Mouse (Mus musculus): Measurements from ENCODE around the gene Nr6a1. TPM values are rescaled to one million over a fixed set of nuclear protein-coding genes. Genes with fewer than 3 reads are reported as not detected.

The Nr6a1 gene
- polyA plus RNA-seq, 1 experiment from 2014 or later = 0.87 TPM

DNA sequence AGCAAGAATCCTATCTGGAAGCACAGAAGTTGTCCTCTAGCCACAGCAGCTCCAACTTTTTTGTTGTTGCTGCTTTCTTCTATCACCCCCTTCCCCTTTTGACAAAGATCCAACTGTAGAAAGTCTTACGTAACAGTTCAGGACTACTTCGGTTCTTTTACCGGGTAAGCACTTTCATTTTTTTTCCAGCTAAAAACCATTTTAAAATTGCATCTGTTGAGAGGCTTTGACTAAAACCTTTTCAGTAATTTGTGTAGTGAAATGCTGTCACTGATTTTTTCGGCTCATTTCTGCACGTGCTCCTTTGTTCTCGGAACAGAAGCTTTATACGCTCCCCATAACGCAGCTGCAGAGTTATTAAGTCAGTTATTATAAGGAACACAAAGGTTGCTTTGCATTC lies 104.1 kb downstream of the Nr6a1 start:
- 20% methylated on average over 8 of the region's 8 CpGs for WGBS
- H3K4me3 ChIP-seq = peak overlapping the region; percentile 60
- H3K27ac ChIP-seq (replicated peaks) = peak overlapping the region; percentile 98
- peak overlapping the region; percentile 73 for H3K4me2 ChIP-seq
- no peaks in the 10 kb centered on the region for H3K36me3 ChIP-seq
- no peaks in the 10 kb centered on the region for H3K9me3 ChIP-seq
- H3K4me1 ChIP-seq = peaks cover 19% of the 10 kb centered on the region
- H3K9ac ChIP-seq = peak overlapping the region; percentile 85
- H3K27me3 ChIP-seq (replicated peaks) = no peaks in the 10 kb centered on the region
- no peak for ATAC-seq (ENCODE audit: extremely low read depth, insufficient number of reproducible peaks, low FRiP score, low TSS enrichment)

DNA sequence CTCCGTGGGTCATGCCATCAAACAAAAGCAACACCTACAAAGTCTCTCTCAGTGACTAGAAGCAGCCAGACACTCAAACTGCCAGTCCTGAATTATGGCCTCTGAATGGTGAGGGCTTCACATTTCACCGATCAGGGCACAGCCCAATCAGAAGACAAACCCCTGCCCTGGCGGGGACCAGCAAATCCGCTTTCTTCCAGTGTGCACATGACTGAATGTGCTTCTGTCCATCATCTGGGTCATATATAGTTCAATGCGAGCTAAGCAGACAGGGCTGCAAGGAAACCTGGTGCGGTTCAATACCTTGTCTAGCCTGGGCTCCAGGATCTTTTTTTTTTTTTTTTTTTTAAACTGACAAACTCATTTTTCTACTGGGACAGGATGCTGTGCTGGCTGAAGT lies 104.5 kb downstream of the Nr6a1 start:
- H3K27me3 ChIP-seq (replicated peaks) = no peaks in the 10 kb centered on the region
- WGBS = 15% methylated on average over 6 of the region's 6 CpGs
- peaks cover 16% of the 10 kb centered on the region for H3K4me1 ChIP-seq
- H3K9me3 ChIP-seq = no peaks in the 10 kb centered on the region
- H3K36me3 ChIP-seq = no peaks in the 10 kb centered on the region
- H3K4me3 ChIP-seq = peak overlapping the region; percentile 60
- peak overlapping the region; percentile 85 for H3K9ac ChIP-seq
- ATAC-seq (ENCODE audit: extremely low read depth, insufficient number of reproducible peaks, low FRiP score, low TSS enrichment) = peak; percentile 75
- H3K27ac ChIP-seq (replicated peaks) = peak overlapping the region; percentile 98
- H3K4me2 ChIP-seq = peak overlapping the region; percentile 73

DNA sequence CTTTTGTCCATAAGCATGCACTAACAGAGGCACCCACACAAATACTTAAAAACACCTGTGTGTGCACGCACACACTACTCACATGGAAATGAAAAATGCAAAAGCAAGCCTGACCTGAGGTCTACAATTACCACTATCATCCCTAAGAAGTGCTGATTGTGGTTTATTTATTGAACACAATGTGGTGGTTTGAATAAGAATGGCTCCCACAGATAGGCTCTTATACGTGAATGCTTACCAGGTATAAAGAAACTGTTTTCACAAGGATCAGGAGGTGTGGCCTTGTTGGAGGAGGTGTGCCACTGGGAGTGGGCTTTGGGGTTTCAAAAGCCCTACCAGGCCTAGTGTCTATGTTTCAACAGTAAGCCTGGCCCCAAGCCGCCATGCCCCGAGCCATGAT lies 110.0 kb downstream of the Nr6a1 start:
- H3K4me2 ChIP-seq = no peak overlapping the region
- ATAC-seq (ENCODE audit: extremely low read depth, insufficient number of reproducible peaks, low FRiP score, low TSS enrichment) = no peak
- H3K27ac ChIP-seq (replicated peaks) = no peak overlapping the region
- H3K4me1 ChIP-seq = no peaks in the 10 kb centered on the region
- 82% methylated on average over 4 of the region's 4 CpGs for WGBS
- H3K27me3 ChIP-seq (replicated peaks) = no peaks in the 10 kb centered on the region
- no peak overlapping the region for H3K9ac ChIP-seq
- H3K9me3 ChIP-seq = no peaks in the 10 kb centered on the region
- H3K4me3 ChIP-seq = no peak overlapping the region
- no peaks in the 10 kb centered on the region for H3K36me3 ChIP-seq

DNA sequence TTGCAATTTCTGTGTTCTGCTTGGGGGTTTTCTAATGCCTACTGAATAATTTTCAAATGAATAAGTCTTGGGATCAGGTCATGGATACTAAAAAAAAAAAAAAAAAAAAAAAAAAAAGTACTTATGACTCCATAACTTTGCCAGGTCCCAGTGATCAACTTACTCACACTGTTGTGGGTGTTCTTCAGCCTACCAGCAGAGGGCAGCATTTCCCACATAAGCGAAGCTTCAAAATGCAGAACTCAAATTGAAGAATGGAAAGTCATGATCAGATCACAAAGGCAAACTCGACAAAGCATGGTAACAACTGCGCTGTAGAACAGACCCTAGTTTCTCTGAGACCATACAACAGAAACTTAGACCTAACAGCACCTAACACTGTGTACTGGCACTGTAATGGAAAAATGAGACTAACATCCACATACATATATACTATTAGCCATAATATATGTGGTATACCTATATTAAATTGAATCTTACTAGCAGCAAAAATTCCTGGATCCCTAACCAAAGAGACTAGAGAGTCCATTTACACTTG lies 130.3 kb downstream of the Nr6a1 start:
- Histone ChIP-seq H3K9me3 (no peaks in the 10 kb centered on the region), H3K27ac (replicated peaks) (no peak overlapping the region), H3K27me3 (replicated peaks) (no peaks in the 10 kb centered on the region), H3K9ac (no peak overlapping the region), H3K4me3 (no peak overlapping the region), H3K4me2 (no peak overlapping the region; the same call in 1 of the 2 replicates), H3K36me3 (no peaks in the 10 kb centered on the region), H3K4me1 (no peaks in the 10 kb centered on the region)
- WGBS = 17% methylated on average over 3 of the region's 3 CpGs
- ATAC-seq (ENCODE audit: extremely low read depth, insufficient number of reproducible peaks, low FRiP score, low TSS enrichment) = no peak

DNA sequence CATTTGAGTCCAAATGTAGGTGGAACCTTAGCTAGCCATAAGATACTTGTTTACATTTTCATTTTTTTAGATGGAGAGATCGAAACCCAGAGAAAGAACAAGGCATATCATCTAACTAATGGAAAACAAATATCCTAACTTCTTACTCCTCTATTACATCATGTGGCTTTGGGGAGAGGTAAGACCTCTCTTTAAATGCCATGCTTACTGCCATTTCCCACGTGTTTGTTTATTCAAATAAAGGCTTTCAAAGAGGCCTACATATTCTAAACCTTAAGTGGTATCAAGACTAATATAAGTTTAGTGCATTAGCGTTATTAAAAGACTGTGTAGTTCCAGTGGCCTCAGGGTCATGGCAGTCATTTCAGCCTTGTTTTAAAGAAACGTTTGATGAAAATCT lies 140.2 kb downstream of the Nr6a1 start:
- no peak for ATAC-seq (ENCODE audit: extremely low read depth, insufficient number of reproducible peaks, low FRiP score, low TSS enrichment)
- H3K36me3 ChIP-seq = no peaks in the 10 kb centered on the region
- H3K27me3 ChIP-seq (replicated peaks) = no peaks in the 10 kb centered on the region
- H3K9ac ChIP-seq = no peak overlapping the region
- H3K4me3 ChIP-seq = no peak overlapping the region
- no peak overlapping the region for H3K4me2 ChIP-seq
- 63% methylated on average over 4 of the region's 4 CpGs for WGBS
- H3K4me1 ChIP-seq = peaks cover 30% of the 10 kb centered on the region
- no peaks in the 10 kb centered on the region for H3K9me3 ChIP-seq
- H3K27ac ChIP-seq (replicated peaks) = no peak overlapping the region

DNA sequence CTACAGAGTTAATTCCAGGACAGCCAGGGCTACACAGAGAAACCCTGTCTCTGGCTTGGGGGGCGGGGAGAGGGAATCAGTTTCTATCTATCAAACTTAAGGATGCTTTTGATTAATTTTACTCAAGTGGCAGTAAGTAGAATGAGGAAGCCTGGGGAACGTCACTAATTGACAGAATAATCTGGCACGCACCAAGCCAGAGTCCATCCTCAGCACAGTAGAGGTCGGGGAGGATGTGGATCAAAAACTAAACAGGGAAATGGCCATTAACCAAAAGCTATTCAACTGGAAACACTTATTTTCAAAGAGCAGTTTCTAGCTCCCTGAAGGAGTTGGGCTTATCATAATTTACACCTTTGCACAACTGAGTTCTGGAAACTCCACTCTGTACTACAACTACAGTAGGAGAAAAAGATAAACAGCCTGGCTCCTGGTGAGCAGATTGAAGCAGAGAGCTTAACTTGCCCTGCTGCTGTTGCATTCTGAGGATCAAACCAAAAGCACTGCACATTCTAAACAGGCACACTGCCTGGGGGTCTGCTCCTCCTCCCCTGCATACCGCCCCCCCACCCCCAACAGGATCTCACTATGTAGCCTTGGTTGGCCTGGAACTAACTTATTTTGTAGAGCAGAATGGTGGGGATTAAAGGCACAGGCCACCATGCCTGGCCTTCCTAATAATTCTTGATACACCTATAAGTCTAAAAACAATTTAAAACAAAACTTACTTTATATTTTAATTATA lies 141.1 kb downstream of the Nr6a1 start:
- Histone ChIP-seq H3K4me1 (peaks cover 36% of the 10 kb centered on the region), H3K4me2 (no peak overlapping the region), H3K9ac (no peak overlapping the region), H3K9me3 (no peaks in the 10 kb centered on the region), H3K27ac (replicated peaks) (no peak overlapping the region), H3K27me3 (replicated peaks) (no peaks in the 10 kb centered on the region), H3K4me3 (no peak overlapping the region), H3K36me3 (no peaks in the 10 kb centered on the region)
- ATAC-seq (ENCODE audit: extremely low read depth, insufficient number of reproducible peaks, low FRiP score, low TSS enrichment) = no peak
- 18% methylated on average over 5 of the region's 5 CpGs for WGBS

DNA sequence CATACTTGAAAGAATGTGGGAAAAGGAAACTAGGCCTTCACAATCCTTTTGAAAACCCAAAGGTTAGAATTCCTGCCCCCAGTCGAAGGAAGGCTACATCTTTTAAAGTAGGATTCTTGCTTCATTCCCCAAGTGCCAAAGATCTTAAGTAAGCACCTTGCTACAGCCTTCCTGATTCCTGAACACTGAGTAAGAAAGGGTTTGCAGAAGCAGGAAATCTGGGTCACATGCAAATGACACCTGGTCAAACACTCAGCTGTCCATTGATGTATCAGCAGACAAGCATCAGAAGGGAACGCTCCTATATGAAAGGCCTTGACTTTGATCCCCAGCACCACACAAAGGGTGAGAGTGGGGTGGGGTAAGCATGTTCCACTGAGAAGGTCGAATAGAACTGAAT lies 142.4 kb downstream of the Nr6a1 start:
- no peak overlapping the region for H3K9ac ChIP-seq
- H3K9me3 ChIP-seq = no peaks in the 10 kb centered on the region
- H3K4me1 ChIP-seq = peaks cover 36% of the 10 kb centered on the region
- no peak overlapping the region for H3K4me3 ChIP-seq
- H3K36me3 ChIP-seq = no peaks in the 10 kb centered on the region
- no peak overlapping the region for H3K4me2 ChIP-seq
- WGBS = 49% methylated on average over 3 of the region's 3 CpGs
- ATAC-seq (ENCODE audit: extremely low read depth, insufficient number of reproducible peaks, low FRiP score, low TSS enrichment) = no peak
- no peaks in the 10 kb centered on the region for H3K27me3 ChIP-seq (replicated peaks)
- H3K27ac ChIP-seq (replicated peaks) = no peak overlapping the region

DNA sequence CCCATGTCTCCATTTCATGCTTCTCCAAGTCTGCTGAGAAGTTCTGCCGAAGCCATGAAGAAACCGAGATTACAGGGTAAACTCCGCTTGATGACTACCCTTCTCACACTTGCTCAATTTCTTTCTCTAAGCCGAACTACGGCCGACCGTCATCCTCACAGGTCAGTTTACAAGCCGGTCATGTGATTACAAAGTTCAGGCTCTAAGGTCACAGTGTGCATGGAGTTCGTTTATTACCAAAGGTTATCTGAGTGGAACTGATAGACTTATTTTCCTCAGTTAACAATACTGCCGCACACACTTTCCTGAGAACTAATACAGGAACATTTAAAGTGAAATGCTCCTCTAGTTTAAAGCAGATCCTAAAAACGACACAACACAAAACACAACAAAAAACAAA lies 143.1 kb downstream of the Nr6a1 start:
- H3K9ac ChIP-seq = peak overlapping the region; percentile 51
- 19% methylated on average over 11 of the region's 11 CpGs for WGBS
- no peak overlapping the region for H3K27ac ChIP-seq (replicated peaks)
- H3K36me3 ChIP-seq = no peaks in the 10 kb centered on the region
- H3K4me1 ChIP-seq = peaks cover 36% of the 10 kb centered on the region
- peak overlapping the region; percentile 17; the same call in 1 of the 2 replicates for H3K4me3 ChIP-seq
- ATAC-seq (ENCODE audit: extremely low read depth, insufficient number of reproducible peaks, low FRiP score, low TSS enrichment) = no peak
- peak overlapping the region; percentile 57 for H3K4me2 ChIP-seq
- H3K9me3 ChIP-seq = no peaks in the 10 kb centered on the region
- H3K27me3 ChIP-seq (replicated peaks) = no peaks in the 10 kb centered on the region

DNA sequence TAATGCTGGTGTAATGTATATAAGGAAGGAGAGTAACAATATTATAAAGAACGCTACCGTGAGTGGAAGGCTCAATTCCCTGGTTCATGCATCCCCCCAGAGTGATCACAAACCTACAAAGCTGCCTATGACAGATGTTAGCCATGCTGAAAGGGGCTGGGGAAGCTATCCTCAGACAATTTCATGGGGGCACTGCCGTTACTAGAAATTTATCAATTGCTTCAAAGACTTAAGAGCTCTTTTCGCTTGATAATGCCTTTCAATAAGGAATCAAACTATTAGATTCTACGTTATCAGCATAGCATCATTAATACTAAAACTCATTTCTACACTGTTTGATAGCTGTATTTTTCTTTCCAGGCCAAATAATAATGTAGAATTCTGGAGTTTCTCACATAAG lies 144.1 kb downstream of the Nr6a1 start:
- Histone ChIP-seq H3K4me1 (peaks cover 36% of the 10 kb centered on the region), H3K27me3 (replicated peaks) (no peaks in the 10 kb centered on the region), H3K4me2 (no peak overlapping the region), H3K27ac (replicated peaks) (no peak overlapping the region), H3K9ac (no peak overlapping the region), H3K36me3 (no peaks in the 10 kb centered on the region), H3K9me3 (no peaks in the 10 kb centered on the region), H3K4me3 (no peak overlapping the region)
- 68% methylated on average over 5 of the region's 5 CpGs for WGBS
- no peak for ATAC-seq (ENCODE audit: extremely low read depth, insufficient number of reproducible peaks, low FRiP score, low TSS enrichment)

DNA sequence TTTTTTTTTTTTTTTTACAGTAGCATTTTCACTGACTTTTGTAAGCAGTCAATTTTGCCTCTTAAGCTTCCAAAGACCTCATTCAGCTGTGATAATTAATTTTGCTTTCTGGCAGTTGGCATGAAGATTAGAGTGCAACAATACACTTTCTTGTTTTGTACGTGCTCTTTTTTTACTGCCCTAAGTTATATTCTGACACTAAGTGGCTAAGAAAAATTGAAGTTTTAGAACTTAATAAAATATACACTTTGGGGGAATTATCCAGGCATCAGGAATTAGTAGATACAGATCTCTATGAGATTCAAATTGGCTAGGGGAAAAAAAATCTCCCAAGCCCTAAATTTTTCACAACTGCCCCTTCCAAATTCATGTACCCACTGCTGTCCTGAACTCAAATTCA lies 144.8 kb downstream of the Nr6a1 start:
- ATAC-seq (ENCODE audit: extremely low read depth, insufficient number of reproducible peaks, low FRiP score, low TSS enrichment) = no peak
- H3K27me3 ChIP-seq (replicated peaks) = no peaks in the 10 kb centered on the region
- H3K9ac ChIP-seq = no peak overlapping the region
- WGBS = 43% methylated on average over 1 of the region's 1 CpGs
- no peaks in the 10 kb centered on the region for H3K36me3 ChIP-seq
- H3K27ac ChIP-seq (replicated peaks) = no peak overlapping the region
- H3K4me1 ChIP-seq = peaks cover 36% of the 10 kb centered on the region
- H3K4me2 ChIP-seq = 0 out of 2 replicates have a peak overlapping the region, but pooled peaks have one; percentile 39
- no peaks in the 10 kb centered on the region for H3K9me3 ChIP-seq
- no peak overlapping the region for H3K4me3 ChIP-seq

DNA sequence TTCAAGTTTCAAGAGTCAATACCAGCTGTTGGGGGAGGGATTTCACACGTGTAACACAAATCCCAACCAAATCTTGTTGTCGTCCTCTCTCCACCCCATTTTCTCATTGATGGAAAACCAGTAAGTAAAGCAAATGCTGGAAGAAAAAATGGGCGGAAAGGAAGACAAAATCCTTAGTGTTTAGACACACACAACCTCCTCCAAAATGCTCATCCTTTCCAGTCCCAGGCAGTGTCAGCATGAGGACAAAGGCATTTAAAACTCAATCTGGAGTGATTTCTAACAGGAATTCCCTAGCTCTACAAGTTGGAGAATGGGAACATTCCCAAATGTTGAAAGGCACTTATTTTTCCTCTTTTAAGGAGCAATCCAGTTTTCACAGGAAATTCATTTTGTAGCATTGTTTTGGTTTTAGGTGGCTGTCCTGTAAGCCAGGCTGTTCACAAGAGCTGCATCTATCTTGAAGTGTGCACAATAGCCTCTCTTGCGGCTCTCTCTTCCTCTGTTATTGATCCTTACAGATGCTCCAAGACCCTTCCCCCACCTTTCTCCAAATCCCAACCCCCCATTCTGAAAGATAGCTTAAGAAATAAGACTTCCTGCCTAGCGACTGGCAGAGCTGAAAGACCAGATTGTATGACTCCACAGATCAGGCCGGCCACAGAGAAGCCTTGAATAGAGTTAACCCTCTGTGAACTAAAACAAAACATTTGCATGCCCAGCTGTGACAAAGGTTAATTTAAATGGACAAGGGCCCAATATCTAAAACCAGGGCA lies 145.4 kb downstream of the Nr6a1 start:
- Histone ChIP-seq H3K9me3 (no peaks in the 10 kb centered on the region), H3K4me1 (peaks cover 35% of the 10 kb centered on the region), H3K36me3 (no peaks in the 10 kb centered on the region), H3K4me3 (no peak overlapping the region), H3K27me3 (replicated peaks) (no peaks in the 10 kb centered on the region), H3K27ac (replicated peaks) (peak overlapping the region; percentile 43; the same call in 1 of the 2 replicates), H3K9ac (no peak overlapping the region), H3K4me2 (peak overlapping the region; percentile 39)
- 17% methylated on average over 6 of the region's 6 CpGs for WGBS
- ATAC-seq (ENCODE audit: extremely low read depth, insufficient number of reproducible peaks, low FRiP score, low TSS enrichment) = no peak
